Mouse (Mus musculus) E14TG2a.4 (cell line): ENCODE results near the gene Mettl7a1.
"Not testable (repeated sequence)": the region's sequence is repeated elsewhere in the genome, so short reads cannot be mapped to it uniquely, and the experiment has no call there.

ENCODE experiments used
- H3K27me3 ChIP-seq: 2 replicates; pipeline ENCODE4 v1.6.1; 2014; ENCODE audit warnings: low read length, control low read depth; ENCODE audit not compliant: insufficient read depth
- H3K36me3 ChIP-seq: 2 replicates; pipeline ENCODE4 v1.6.1; 2014; ENCODE audit warnings: low read length, control low read depth; ENCODE audit not compliant: insufficient read depth
- H3K4me1 ChIP-seq: replicated peaks from 2 replicates; pipeline ENCODE4 v1.6.1; 2014; ENCODE audit warnings: low read depth, low read length, control low read depth
- H3K4me3 ChIP-seq: replicated peaks from 2 replicates; pipeline ENCODE4 v1.5.1; 2014; ENCODE audit warnings: mild to moderate bottlenecking, low read length
- H3K9me3 ChIP-seq: 2 replicates; pipeline ENCODE4 v1.6.1; 2014; ENCODE audit warnings: low read length, control low read depth
- CTCF ChIP-seq: conservative IDR thresholded peaks from 2 replicates; pipeline ENCODE4 v1.5.1; 2014; ENCODE audit warnings: low read length
- NANOG ChIP-seq: IDR thresholded peaks from 2 replicates; pipeline ENCODE4 v1.6.1; 2014; ENCODE audit warnings: borderline replicate concordance, low read length, mixed read lengths
- POU5F1 ChIP-seq: IDR thresholded peaks from 2 replicates; pipeline ENCODE4 v1.6.1; 2014; ENCODE audit warnings: low read length, borderline replicate concordance

Gene Mettl7a1

GRCm38 (mm10) chr15:100304019-100304991 lies at the start of gene Mettl7a1:
Mettl7a1 (plus strand) TSS chr15:100304140.
- peaks cover 63% of the 10 kb centered on the region for H3K4me1 ChIP-seq
- no peaks in the 10 kb centered on the region for H3K9me3 ChIP-seq
- peak within 1 kb of the TSS; percentile 78 for H3K4me3 ChIP-seq
- H3K36me3 ChIP-seq, result no peaks in the 10 kb centered on the region
- no peaks in the 10 kb centered on the region for H3K27me3 ChIP-seq
- TF ChIP-seq NANOG, result no peak

- TF ChIP-seq CTCF, result no peak
- TF ChIP-seq POU5F1, result no peak
- no peak for TF ChIP-seq NANOG
- H3K9me3 ChIP-seq, result no peaks in the 10 kb centered on the region
- H3K4me3 ChIP-seq, result no peak overlapping the region
- H3K36me3 ChIP-seq, result peaks cover 90% of the 10 kb centered on the region
- no peaks in the 10 kb centered on the region for H3K27me3 ChIP-seq
- H3K4me1 ChIP-seq, result peaks cover 91% of the 10 kb centered on the region
Measured at GRCm38 (mm10) chr15:100256386-100256785, 47.6 kb upstream of the Mettl7a1 start.

GRCm38 (mm10) chr15:100257305-100257704 lies 46.6 kb upstream of the Mettl7a1 start:
- no peak for TF ChIP-seq NANOG
- TF ChIP-seq POU5F1, result no peak
- no peak for TF ChIP-seq CTCF
- no peak overlapping the region for H3K4me3 ChIP-seq
- H3K4me1 ChIP-seq, result peaks cover 93% of the 10 kb centered on the region
- H3K36me3 ChIP-seq, result peaks cover 90% of the 10 kb centered on the region
- H3K9me3 ChIP-seq, result no peaks in the 10 kb centered on the region
- H3K27me3 ChIP-seq, result no peaks in the 10 kb centered on the region

GRCm38 (mm10) chr15:100258646-100259425 lies 45.1 kb upstream of the Mettl7a1 start:
- no peak for TF ChIP-seq CTCF
- no peak for TF ChIP-seq POU5F1
- no peak; the same call in 1 of the 2 replicates for TF ChIP-seq NANOG
- Histone ChIP-seq H3K36me3 (peaks cover 77% of the 10 kb centered on the region), H3K4me1 (peaks cover 92% of the 10 kb centered on the region), H3K9me3 (no peaks in the 10 kb centered on the region), H3K4me3 (peak overlapping the region; percentile 49), H3K27me3 (no peaks in the 10 kb centered on the region)

GRCm38 (mm10) chr15:100260351-100260750 lies 43.6 kb upstream of the Mettl7a1 start:
- not testable (repeated sequence) for H3K4me3 ChIP-seq, H3K27me3 ChIP-seq, H3K9me3 ChIP-seq
- H3K36me3 ChIP-seq, result peaks cover 64% of the 10 kb centered on the region
- H3K4me1 ChIP-seq, result peaks cover 85% of the 10 kb centered on the region

GRCm38 (mm10) chr15:100263246-100263905 lies 40.6 kb upstream of the Mettl7a1 start:
- Histone ChIP-seq H3K27me3 (no peaks in the 10 kb centered on the region), H3K9me3 (peaks cover 34% of the 10 kb centered on the region), H3K4me1 (peaks cover 58% of the 10 kb centered on the region), H3K36me3 (peaks cover 49% of the 10 kb centered on the region), H3K4me3 (peak overlapping the region; percentile 21)
- TF ChIP-seq NANOG (no peak), CTCF (peak; percentile 33; the same call in 1 of the 2 replicates)

- Histone ChIP-seq H3K4me1 (peaks cover 47% of the 10 kb centered on the region), H3K27me3 (no peaks in the 10 kb centered on the region), H3K36me3 (peaks cover 31% of the 10 kb centered on the region), H3K4me3 (no peak overlapping the region), H3K9me3 (peaks cover 44% of the 10 kb centered on the region)
- TF ChIP-seq NANOG (no peak), CTCF (no peak), POU5F1 (no peak)
Measured at GRCm38 (mm10) chr15:100265586-100266325, 38.2 kb upstream of the Mettl7a1 start.

GRCm38 (mm10) chr15:100268916-100269315 lies 35.0 kb upstream of the Mettl7a1 start:
- Histone ChIP-seq H3K4me3 (peak overlapping the region; percentile 82), H3K4me1 (peaks cover 18% of the 10 kb centered on the region), H3K27me3 (no peaks in the 10 kb centered on the region), H3K9me3 (peaks cover 44% of the 10 kb centered on the region), H3K36me3 (peaks cover 15% of the 10 kb centered on the region)
- TF ChIP-seq NANOG (no peak), POU5F1 (no peak), CTCF (no peak)
